Mouse (Mus musculus): Measurements from ENCODE around the gene Plxna4.
"Not testable (repeated sequence)": the region's sequence is repeated elsewhere in the genome, so short reads cannot be mapped to it uniquely, and the experiment has no call there.

Gene Plxna4

GRCm38 (mm10) chr6:32533962-32534740, 53.8 kb downstream of the Plxna4 start:
- DNase-seq = no peak

GRCm38 (mm10) chr6:32528081-32528570, 59.9 kb downstream of the Plxna4 start:
- DNase-seq = no peak

GRCm38 (mm10) chr6:32527518-32527917, 60.5 kb downstream of the Plxna4 start:
- DNase-seq = no peak

GRCm38 (mm10) chr6:32526762-32527161, 61.2 kb downstream of the Plxna4 start:
- no peak for DNase-seq

- DNase-seq = no peak
Measured at GRCm38 (mm10) chr6:32520097-32520496, 67.9 kb downstream of the Plxna4 start.

GRCm38 (mm10) chr6:32518617-32519016, 69.4 kb downstream of the Plxna4 start:
- no peak for DNase-seq

- DNase-seq = no peak
Measured at GRCm38 (mm10) chr6:32514096-32514495, 73.9 kb downstream of the Plxna4 start.

- no peak for DNase-seq
Measured at GRCm38 (mm10) chr6:32512010-32512409, 76.0 kb downstream of the Plxna4 start.

- DNase-seq = peak; percentile 66
Measured at GRCm38 (mm10) chr6:32510924-32511323, 77.1 kb downstream of the Plxna4 start.

GRCm38 (mm10) chr6:32510491-32510890, 77.5 kb downstream of the Plxna4 start:
- DNase-seq = no peak

- DNase-seq = no peak
Measured at GRCm38 (mm10) chr6:32509046-32509445, 78.9 kb downstream of the Plxna4 start.

GRCm38 (mm10) chr6:32504963-32505362, 83.0 kb downstream of the Plxna4 start:
- DNase-seq = no peak

- DNase-seq = not testable (repeated sequence)
Measured at GRCm38 (mm10) chr6:32501186-32501585, 86.8 kb downstream of the Plxna4 start.

GRCm38 (mm10) chr6:32498106-32498505, 89.9 kb downstream of the Plxna4 start:
- no peak for DNase-seq

GRCm38 (mm10) chr6:32496109-32496508, 91.9 kb downstream of the Plxna4 start:
- no peak for DNase-seq

GRCm38 (mm10) chr6:32495532-32495931, 92.5 kb downstream of the Plxna4 start:
- no peak for DNase-seq

- DNase-seq = peak; percentile 66
Measured at GRCm38 (mm10) chr6:32493557-32493956, 94.4 kb downstream of the Plxna4 start.

- no peak for DNase-seq
Measured at GRCm38 (mm10) chr6:32487121-32487520, 100.9 kb downstream of the Plxna4 start.

GRCm38 (mm10) chr6:32482469-32482868, 105.5 kb downstream of the Plxna4 start:
- DNase-seq = peak; percentile 21

- peak; percentile 38 for DNase-seq
Measured at GRCm38 (mm10) chr6:32480741-32481140, 107.3 kb downstream of the Plxna4 start.

- DNase-seq = no peak
Measured at GRCm38 (mm10) chr6:32479765-32480164, 108.2 kb downstream of the Plxna4 start.

- DNase-seq = peak; percentile 71
Measured at GRCm38 (mm10) chr6:32479193-32479758, 108.7 kb downstream of the Plxna4 start.

GRCm38 (mm10) chr6:32475958-32476357, 112.0 kb downstream of the Plxna4 start:
- no peak for DNase-seq

- DNase-seq = no peak
Measured at GRCm38 (mm10) chr6:32472062-32472461, 115.9 kb downstream of the Plxna4 start.

All from kidney, postnatal 10 days (tissue).